Mouse (Mus musculus) midbrain, postnatal 0 days (tissue): ENCODE measurements around the gene Gm5134. TPM values are rescaled to one million over a fixed set of nuclear protein-coding genes. Genes with fewer than 3 reads are reported as not detected.

ENCODE experiments used
- ATAC-seq: fragments of 200-750 bp; cut with Nextera tagmentation; 2 replicates; pipeline ENCODE4 v1.8.0; 2017; ENCODE audit warnings: moderate number of reproducible peaks, mild to moderate bottlenecking, moderate TSS enrichment, moderate library complexity; ENCODE audit not compliant: low FRiP score
- DNase-seq: peaks from one replicate; pipeline ENCODE4 v3.0.0-alpha.2; 2015; ENCODE audit warnings: low spot score
- H3K27ac ChIP-seq: fragments of 300-500 bp; sonication (generic); 2 replicates; pipeline ENCODE4 v1.5.1; 2014; ENCODE audit warnings: low read depth, mild to moderate bottlenecking, low read length, mixed read lengths
- H3K27me3 ChIP-seq: fragments of 300-500 bp; sonication (generic); 2 replicates; pipeline ENCODE4 v1.6.1; 2014; ENCODE audit warnings: low read length, control low read depth, mixed read lengths; ENCODE audit not compliant: insufficient read depth
- H3K36me3 ChIP-seq: fragments of 300-500 bp; sonication (generic); 2 replicates; pipeline ENCODE4 v1.6.1; 2014; ENCODE audit warnings: low read length, control low read depth, mixed read lengths; ENCODE audit not compliant: insufficient read depth
- H3K4me1 ChIP-seq: fragments of 300-500 bp; sonication (generic); 2 replicates; pipeline ENCODE4 v1.6.1; 2014; ENCODE audit warnings: mild to moderate bottlenecking, control low read depth, antibody characterized with exemption, low read length, mixed read lengths; ENCODE audit not compliant: insufficient read depth
- H3K4me2 ChIP-seq: fragments of 300-500 bp; sonication (generic); 2 replicates; pipeline ENCODE4 v1.6.1; 2014; ENCODE audit warnings: low read depth, mild to moderate bottlenecking, low read length, mixed read lengths; ENCODE audit not compliant: poor library complexity, severe bottlenecking
- H3K4me3 ChIP-seq: fragments of 300-500 bp; sonication (generic); 2 replicates; pipeline ENCODE4 v1.5.1; 2014; ENCODE audit warnings: low read depth, mild to moderate bottlenecking, low read length, moderate library complexity
- H3K9ac ChIP-seq: fragments of 300-500 bp; sonication (generic); replicated peaks from 2 replicates; pipeline ENCODE4 v1.6.1; 2014; ENCODE audit warnings: mild to moderate bottlenecking, low read length, moderate library complexity, mixed read lengths; ENCODE audit not compliant: poor library complexity, severe bottlenecking
- H3K9me3 ChIP-seq: fragments of 300-500 bp; sonication (generic); 2 replicates; pipeline ENCODE4 v1.6.1; 2016; ENCODE audit warnings: low read length, control low read depth
- CTCF ChIP-seq: IDR thresholded peaks from 2 replicates; pipeline ENCODE4 v1.5.1; 2016; ENCODE audit warnings: antibody characterized with exemption, mild to moderate bottlenecking
- WGBS: fragments of 180-500 bp; shearing (Covaris S2); extraction: QIAGEN DNeasy Blood & Tissue Kit; methylation state at CpG from one replicate; pipeline ENCODE4 v1.1.7; 2014; 5-methylcytosine and 5-hydroxymethylcytosine counted together
- polyA plus RNA-seq: library from polyadenylated mRNA; unstranded; fragments of >200 nt; fragmentation: Nextera tagmentation; extraction: Ambion mirVana; gene quantifications from 2 replicates; pipeline ENCODE4 v1.2.1, GENCODE M21; 2015
- total RNA-seq: library from RNA; depleted of rRNA; stranded (reverse); fragments of >200 nt; gene quantifications from 2 replicates; pipeline ENCODE4 v1.2.3, GENCODE M21; 2014

Gene Gm5134
- total and polyA plus RNA-seq, 2 experiments from 2014 or later = not detected

DNA sequence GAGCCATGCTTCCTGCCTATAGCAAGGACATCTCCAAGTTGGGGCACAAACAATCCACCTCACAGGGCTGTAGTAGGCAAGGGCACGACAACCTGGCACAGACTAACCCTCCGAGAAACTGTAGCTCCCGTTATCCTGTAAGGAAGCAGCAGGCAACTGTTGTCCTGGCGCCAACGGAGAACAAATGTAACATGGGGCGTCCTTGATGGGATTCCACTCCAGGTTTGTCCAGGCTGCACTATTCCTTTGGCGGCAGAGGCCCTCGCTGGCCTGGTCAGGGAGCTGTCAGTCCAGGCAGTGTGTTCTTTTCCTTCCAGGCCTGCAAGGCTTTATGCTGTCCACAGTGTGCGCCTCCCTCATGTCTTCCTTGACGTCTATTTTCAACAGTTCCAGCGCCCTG is 41.1 kb downstream of the Gm5134 start:
- ATAC-seq (no peak), DNase-seq (no peak)
- H3K27me3 ChIP-seq = no peaks in the 10 kb centered on the region
- no peak overlapping the region for H3K27ac ChIP-seq
- H3K9me3 ChIP-seq = no peaks in the 10 kb centered on the region
- H3K36me3 ChIP-seq = no peaks in the 10 kb centered on the region
- 87% methylated on average over 11 of the region's 11 CpGs for WGBS
- no peak overlapping the region for H3K9ac ChIP-seq
- H3K4me3 ChIP-seq = no peak overlapping the region
- H3K4me1 ChIP-seq = no peaks in the 10 kb centered on the region
- no peak for TF ChIP-seq CTCF
- H3K4me2 ChIP-seq = no peak overlapping the region

DNA sequence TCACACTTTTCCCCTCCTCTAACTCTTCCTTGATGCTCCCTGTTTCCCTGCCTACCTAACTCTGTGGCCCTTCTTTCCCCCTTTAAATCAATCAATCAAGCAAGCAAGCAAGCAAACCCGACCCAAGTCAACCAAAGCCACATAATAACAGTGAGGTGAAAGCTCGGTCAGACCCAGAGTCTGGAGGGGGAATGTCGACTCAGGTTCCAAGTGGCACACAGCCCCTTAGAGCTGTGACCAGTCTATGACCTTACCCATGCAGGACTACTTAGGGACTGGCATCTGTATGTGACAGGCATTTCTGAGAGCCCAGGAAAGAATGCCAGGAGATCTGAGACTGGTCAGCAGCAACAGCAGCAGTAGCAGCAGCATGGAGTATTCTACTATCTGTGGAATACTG is 42.0 kb downstream of the Gm5134 start:
- TF ChIP-seq CTCF = no peak
- H3K9me3 ChIP-seq = no peaks in the 10 kb centered on the region
- H3K36me3 ChIP-seq = no peaks in the 10 kb centered on the region
- H3K4me1 ChIP-seq = no peaks in the 10 kb centered on the region
- no peaks in the 10 kb centered on the region for H3K27me3 ChIP-seq
- H3K9ac ChIP-seq = no peak overlapping the region
- H3K4me2 ChIP-seq = no peak overlapping the region
- H3K4me3 ChIP-seq = no peak overlapping the region
- 73% methylated on average over 3 of the region's 3 CpGs for WGBS
- no peak overlapping the region for H3K27ac ChIP-seq
- no peak for DNase-seq
- no peak for ATAC-seq

DNA sequence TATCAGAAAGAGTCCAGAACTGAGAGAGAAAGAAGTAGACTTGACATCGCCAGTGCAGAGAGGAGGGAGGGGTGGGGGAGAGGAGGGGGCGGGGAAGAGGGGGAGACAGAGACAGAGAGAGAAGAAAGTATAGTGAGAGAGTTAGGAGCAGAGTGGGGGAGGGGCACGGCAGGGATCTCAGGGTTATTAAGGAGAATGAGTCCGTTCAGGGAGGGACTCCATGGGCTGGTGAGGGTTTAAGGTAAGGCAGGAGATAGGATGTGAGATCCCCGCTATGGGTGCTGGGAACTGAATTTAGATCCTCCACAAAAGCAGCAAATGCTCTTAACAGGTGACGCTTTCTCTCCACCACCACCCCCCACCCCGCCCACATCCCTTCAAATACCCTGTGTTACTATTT is 46.8 kb downstream of the Gm5134 start:
- Histone ChIP-seq H3K4me3 (no peak overlapping the region), H3K4me1 (no peaks in the 10 kb centered on the region), H3K4me2 (no peak overlapping the region), H3K9me3 (no peaks in the 10 kb centered on the region), H3K27me3 (no peaks in the 10 kb centered on the region), H3K9ac (no peak overlapping the region), H3K27ac (no peak overlapping the region), H3K36me3 (no peaks in the 10 kb centered on the region)
- DNase-seq (no peak), ATAC-seq (no peak)
- TF ChIP-seq CTCF = no peak
- WGBS = 26% methylated on average over 7 of the region's 7 CpGs

DNA sequence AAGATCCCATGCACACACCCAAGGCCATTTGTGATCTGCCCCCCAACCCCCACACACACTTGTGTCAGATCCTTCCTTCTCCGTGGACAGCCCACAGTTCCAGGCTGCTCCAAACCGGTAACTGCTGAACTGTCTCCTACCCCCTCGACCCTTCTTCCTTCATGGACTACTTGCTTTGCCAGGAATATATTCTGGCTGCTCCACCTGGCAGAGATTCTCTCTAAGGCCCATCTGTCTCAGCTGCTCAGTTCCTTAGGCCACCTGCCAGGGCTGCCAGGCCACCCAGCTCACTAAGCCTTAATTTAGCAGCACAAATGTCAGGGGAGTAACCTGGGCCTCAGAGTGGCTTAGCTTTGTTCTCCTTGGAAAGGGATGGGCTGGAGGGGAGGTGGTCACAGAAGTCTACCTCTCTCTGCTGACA is 47.8 kb downstream of the Gm5134 start:
- DNase-seq (peak; percentile 48), ATAC-seq (no peak)
- H3K27me3 ChIP-seq = no peaks in the 10 kb centered on the region
- 34% methylated on average over 3 of the region's 3 CpGs for WGBS
- H3K9ac ChIP-seq = no peak overlapping the region
- H3K27ac ChIP-seq = no peak overlapping the region
- H3K36me3 ChIP-seq = no peaks in the 10 kb centered on the region
- H3K4me1 ChIP-seq = no peaks in the 10 kb centered on the region
- H3K4me2 ChIP-seq = no peak overlapping the region
- H3K9me3 ChIP-seq = no peaks in the 10 kb centered on the region
- no peak overlapping the region for H3K4me3 ChIP-seq
- no peak for TF ChIP-seq CTCF

DNA sequence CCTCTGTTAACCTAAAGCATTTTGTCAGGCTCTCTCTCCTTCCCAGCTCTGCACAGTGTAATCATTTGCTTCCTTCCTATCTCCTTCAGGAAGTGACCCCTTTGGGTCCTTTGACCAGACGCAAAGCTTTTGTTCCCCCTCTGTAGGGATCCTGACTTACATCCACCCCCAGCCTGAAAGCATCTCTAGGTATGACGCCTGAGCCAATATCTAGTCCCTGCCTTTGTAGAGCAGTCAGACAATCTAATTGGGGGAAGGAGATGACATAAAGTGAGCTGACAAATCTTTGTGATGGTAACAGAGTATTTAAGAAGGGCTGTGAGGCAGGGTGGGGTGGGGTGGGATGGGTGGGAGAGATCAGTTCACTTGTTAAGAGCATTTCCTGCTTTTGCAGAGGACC is 48.3 kb downstream of the Gm5134 start:
- Histone ChIP-seq H3K36me3 (no peaks in the 10 kb centered on the region), H3K4me3 (no peak overlapping the region), H3K4me2 (no peak overlapping the region), H3K27me3 (no peaks in the 10 kb centered on the region), H3K27ac (no peak overlapping the region), H3K4me1 (no peaks in the 10 kb centered on the region), H3K9ac (no peak overlapping the region), H3K9me3 (no peaks in the 10 kb centered on the region)
- ATAC-seq = no peak
- DNase-seq = no peak
- 33% methylated on average over 2 of the region's 2 CpGs for WGBS
- no peak for TF ChIP-seq CTCF

DNA sequence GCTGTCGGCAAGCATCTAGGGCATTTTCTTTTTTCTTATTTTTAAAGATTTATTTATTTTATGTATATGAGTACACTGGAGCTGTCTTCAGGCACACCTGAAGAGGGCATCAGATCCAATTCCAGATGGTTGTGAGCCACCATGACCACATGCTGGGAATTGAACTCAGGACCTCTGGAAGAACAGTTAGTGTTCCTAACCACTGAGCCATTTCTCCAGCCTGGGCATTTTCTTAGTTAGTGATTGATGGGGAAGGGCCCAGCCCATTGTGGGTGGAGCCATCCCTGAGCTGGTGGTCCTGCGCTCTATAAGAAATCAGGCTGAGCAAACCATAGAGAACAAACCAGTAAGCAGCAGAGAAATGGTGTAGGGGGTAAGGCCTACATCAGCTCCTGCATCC is 48.9 kb downstream of the Gm5134 start:
- no peak for DNase-seq
- H3K27ac ChIP-seq = no peak overlapping the region
- H3K9me3 ChIP-seq = no peaks in the 10 kb centered on the region

More for the DNA sequence above, 48.9 kb downstream of the Gm5134 start:
- H3K27me3 ChIP-seq = no peaks in the 10 kb centered on the region
- TF ChIP-seq CTCF = no peak
- ATAC-seq = no peak
- no peaks in the 10 kb centered on the region for H3K36me3 ChIP-seq
- no peaks in the 10 kb centered on the region for H3K4me1 ChIP-seq
- no peak overlapping the region for H3K4me3 ChIP-seq
- 88% methylated on average over 2 of the region's 2 CpGs for WGBS
- H3K9ac ChIP-seq = no peak overlapping the region
- H3K4me2 ChIP-seq = no peak overlapping the region
